Mouse (Mus musculus) heart, postnatal 36 days (tissue): ENCODE measurements at regions not wholly inside any gene's neighbourhood (a gene's known extent, or its start where the extent isn't known, plus 50 kb on each side); places are given as distances from the start of the nearest gene placed in this dataset.
"Not testable (repeated sequence)": the region's sequence is repeated elsewhere in the genome, so short reads cannot be mapped to it uniquely, and the experiment has no call there.

Experiments
- DNase-seq, 2 experiments: peaks; one replicate each; pipeline ENCODE4 v3.0.0; 2021 to 2022
- intact Hi-C: fragments of 180-260 bp; cut with DNase I; formaldehyde crosslinking; loops from one replicate; pipeline ENCODE4 v1.15.1; 2025

GRCm38 (mm10) chr11:12913401-12913800 is 448.6 kb upstream of the Cobl start:
- DNase-seq, intact Hi-C loops: not testable (repeated sequence)

GRCm38 (mm10) chr11:12873712-12874111 is 409.0 kb upstream of the Cobl start:
- no peak for DNase-seq
- intact Hi-C loops = no loop called here

GRCm38 (mm10) chr11:12872802-12873201 is 408.0 kb upstream of the Cobl start:
- DNase-seq = no peak
- intact Hi-C loops = no loop called here

GRCm38 (mm10) chr11:12872399-12872798 is 407.6 kb upstream of the Cobl start:
- no peak for DNase-seq
- intact Hi-C loops = no loop called here

GRCm38 (mm10) chr11:12867541-12867940 is 402.8 kb upstream of the Cobl start:
- intact Hi-C loops = no loop called here
- DNase-seq = no peak

GRCm38 (mm10) chr11:12865034-12865620 is 400.4 kb upstream of the Cobl start:
- intact Hi-C loops = no loop called here
- no peak for DNase-seq

- intact Hi-C loops = no loop called here
- DNase-seq = no peak
Observed at GRCm38 (mm10) chr11:12859344-12859930, 394.7 kb upstream of the Cobl start.

GRCm38 (mm10) chr11:12858274-12858884 is 393.6 kb upstream of the Cobl start:
- intact Hi-C loops = no loop called here
- no peak for DNase-seq

- intact Hi-C loops = no loop called here
- DNase-seq = no peak
Observed at GRCm38 (mm10) chr11:12857358-12858199, 392.8 kb upstream of the Cobl start.

GRCm38 (mm10) chr11:12847793-12848192 is 383.0 kb upstream of the Cobl start:
- no peak for DNase-seq
- intact Hi-C loops = no loop called here

GRCm38 (mm10) chr11:12843631-12844423 is 379.1 kb upstream of the Cobl start:
- DNase-seq = no peak
- intact Hi-C loops = no loop called here

GRCm38 (mm10) chr11:12841393-12841792 is 376.6 kb upstream of the Cobl start:
- intact Hi-C loops = no loop called here

GRCm38 (mm10) chr11:12837920-12838319 is 373.2 kb upstream of the Cobl start:
- DNase-seq = no peak

More at GRCm38 (mm10) chr11:12841393-12841792, 376.6 kb upstream of the Cobl start:
- DNase-seq = no peak

GRCm38 (mm10) chr11:12837387-12837786 is 372.6 kb upstream of the Cobl start:
- no peak for DNase-seq
- intact Hi-C loops = no loop called here

More at GRCm38 (mm10) chr11:12837920-12838319, 373.2 kb upstream of the Cobl start:
- intact Hi-C loops = no loop called here

GRCm38 (mm10) chr11:12836387-12836786 is 371.6 kb upstream of the Cobl start:
- intact Hi-C loops = no loop called here
- DNase-seq = no peak

GRCm38 (mm10) chr11:12812021-12812420 is 347.3 kb upstream of the Cobl start:
- intact Hi-C loops = loop anchor here (10.0 kb wide), 1 partner anchor 453 kb away; no protein-coding TSS in a partner anchor
- no peak for DNase-seq

GRCm38 (mm10) chr11:12810949-12811881 is 346.5 kb upstream of the Cobl start:
- intact Hi-C loops = loop anchor here (10.0 kb wide), 1 partner anchor 454 kb away; no protein-coding TSS in a partner anchor
- DNase-seq = peak; percentile 33 to 36
